Mouse (Mus musculus): ENCODE measurements around the gene Gm49601. TPM values are rescaled to one million over a fixed set of nuclear protein-coding genes. Genes with fewer than 3 reads are reported as not detected.

Gm49601 gene
- polyA plus RNA-seq, 2 experiments = 2.7 to 42.9 TPM

DNA sequence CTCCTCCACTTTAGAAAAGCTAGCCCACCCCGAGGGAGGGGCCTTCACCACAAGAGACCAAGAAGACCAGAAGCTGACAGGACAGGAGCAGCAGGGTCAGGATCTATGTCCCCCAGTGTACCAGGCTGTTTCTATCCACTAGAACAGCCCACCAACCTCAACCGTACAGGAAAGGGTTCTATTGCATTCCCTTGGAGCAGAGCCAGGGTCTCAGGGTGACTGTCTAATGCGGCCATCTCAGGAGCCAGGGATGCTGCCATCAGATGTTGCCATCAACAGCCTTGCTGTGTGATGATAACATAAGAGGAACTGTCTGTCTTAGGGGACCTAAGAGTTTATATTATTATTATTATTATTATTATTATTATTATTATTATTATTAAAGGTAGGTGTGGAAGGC lies 49.2 kb downstream of the Gm49601 start:
- Histone ChIP-seq H3K27ac (replicated peaks; ENCODE audit: low read depth, low read length) (no peak overlapping the region), H3K36me3 (ENCODE audit: control insufficient read depth, insufficient read depth, low read length) (no peaks in the 10 kb centered on the region), H3K9ac (ENCODE audit: low read depth, low read length, severe bottlenecking) (no peak overlapping the region), H3K9me3 (ENCODE audit: control insufficient read depth, low read length) (no peaks in the 10 kb centered on the region), H3K4me3 (replicated peaks; ENCODE audit: low read length) (no peak overlapping the region), H3K27me3 (ENCODE audit: control insufficient read depth, insufficient read depth, low read length) (peaks cover 29% of the 10 kb centered on the region), H3K4me2 (replicated peaks; ENCODE audit: low read depth, low read length, severe bottlenecking) (no peak overlapping the region), H3K4me1 (ENCODE audit: control insufficient read depth, insufficient read depth, low read length) (peaks cover 8% of the 10 kb centered on the region; the same call in 1 of the 2 replicates)
- 41% methylated on average over 3 of the region's 3 CpGs for WGBS
- TF ChIP-seq POLR2A (IDR thresholded peaks at IDR 0.05; ENCODE audit: borderline replicate concordance, extremely low read depth, insufficient read depth, insufficient read length) = no peak
- DNase-seq (ENCODE audit: low spot score) = no peak
- no peak for ATAC-seq (ENCODE audit: low FRiP score, low read depth)

DNA sequence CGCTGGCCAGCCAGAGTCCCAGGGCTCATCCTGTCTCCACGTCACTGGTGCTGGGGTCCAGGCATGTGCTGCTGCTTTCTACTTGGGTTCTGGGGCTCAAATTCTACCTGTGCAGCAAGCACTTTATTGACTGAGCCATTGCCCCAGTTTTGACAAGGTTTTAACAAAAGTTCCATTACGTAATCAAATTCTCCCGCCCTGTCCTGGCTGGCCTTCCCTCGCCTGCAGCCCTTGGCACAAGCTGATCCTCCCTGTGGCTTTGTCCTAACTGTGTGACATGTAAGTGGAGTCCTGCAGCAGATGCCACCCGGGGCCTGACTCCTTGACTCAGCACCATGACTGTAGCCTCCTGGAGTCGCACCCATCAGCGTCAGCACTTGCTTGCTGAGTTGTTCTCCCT lies 52.0 kb downstream of the Gm49601 start:
- Histone ChIP-seq H3K9me3 (ENCODE audit: control insufficient read depth, low read length) (no peaks in the 10 kb centered on the region), H3K4me3 (replicated peaks; ENCODE audit: low read length) (no peak overlapping the region), H3K27me3 (ENCODE audit: control insufficient read depth, insufficient read depth, low read length) (0 out of 2 replicates have a peak, but pooled peaks cover under 1% of the 10 kb centered on the region), H3K4me2 (replicated peaks; ENCODE audit: low read depth, low read length, severe bottlenecking) (no peak overlapping the region), H3K27ac (replicated peaks; ENCODE audit: low read depth, low read length) (no peak overlapping the region), H3K36me3 (ENCODE audit: control insufficient read depth, insufficient read depth, low read length) (no peaks in the 10 kb centered on the region), H3K9ac (ENCODE audit: low read depth, low read length, severe bottlenecking) (no peak overlapping the region), H3K4me1 (ENCODE audit: control insufficient read depth, insufficient read depth, low read length) (0 out of 2 replicates have a peak, but pooled peaks cover 5% of the 10 kb centered on the region)
- no peak for TF ChIP-seq POLR2A (IDR thresholded peaks at IDR 0.05; ENCODE audit: borderline replicate concordance, extremely low read depth, insufficient read depth, insufficient read length)
- WGBS = 69% methylated on average over 8 of the region's 8 CpGs
- DNase-seq (ENCODE audit: low spot score) = no peak
- ATAC-seq (ENCODE audit: low FRiP score, low read depth) = no peak

Other genes starting within 250 kb of the Gm49601 start
- gene Txnrd2, start 200.0 kb downstream of the Gm49601 start, polyA plus RNA-seq (2012; rRNA removed) = 13.4 and 14.1 TPM in 2 replicates
- gene Txnrd2, start 200.0 kb downstream of the Gm49601 start, polyA plus RNA-seq (2014; fragmentation: Nextera tagmentation; extraction: Ambion mirVana) = 13.6 and 18.4 TPM in 2 replicates
- 84.5 and 110 TPM in 2 replicates for gene Comt, start 199.6 kb downstream of the Gm49601 start, polyA plus RNA-seq (2012; rRNA removed)
- 82.4 and 92.3 TPM in 2 replicates for gene Comt, start 199.6 kb downstream of the Gm49601 start, polyA plus RNA-seq (2014; fragmentation: Nextera tagmentation; extraction: Ambion mirVana)
- gene Gnb1l, start 127.7 kb downstream of the Gm49601 start, polyA plus RNA-seq (2012; rRNA removed) = 16.1 and 19.0 TPM in 2 replicates
- gene Gnb1l, start 127.7 kb downstream of the Gm49601 start, polyA plus RNA-seq (2014; fragmentation: Nextera tagmentation; extraction: Ambion mirVana) = 20.2 and 23.2 TPM in 2 replicates
- 16.6 and 22.0 TPM in 2 replicates for gene Rtl10, start 127.5 kb downstream of the Gm49601 start, polyA plus RNA-seq (2012; rRNA removed)
- 4.3 and 4.5 TPM in 2 replicates for gene Rtl10, start 127.5 kb downstream of the Gm49601 start, polyA plus RNA-seq (2014; fragmentation: Nextera tagmentation; extraction: Ambion mirVana)
- 12.1 and 16.0 TPM in 2 replicates for gene Tbx1, start 35.8 kb downstream of the Gm49601 start, polyA plus RNA-seq (2012; rRNA removed)
- 8.0 and 8.7 TPM in 2 replicates for gene Tbx1, start 35.8 kb downstream of the Gm49601 start, polyA plus RNA-seq (2014; fragmentation: Nextera tagmentation; extraction: Ambion mirVana)
- gene Gp1bb, start 4.0 kb downstream of the Gm49601 start, polyA plus RNA-seq (2012; rRNA removed) = 3.0 and 4.5 TPM in 2 replicates
- 3.7 and 4.3 TPM in 2 replicates for gene Gp1bb, start 4.0 kb downstream of the Gm49601 start, polyA plus RNA-seq (2014; fragmentation: Nextera tagmentation; extraction: Ambion mirVana)
- gene Sept5, start 3.5 kb upstream of the Gm49601 start, polyA plus RNA-seq (2012; rRNA removed) = 94.5 and 97.4 TPM in 2 replicates
- gene Sept5, start 3.5 kb upstream of the Gm49601 start, polyA plus RNA-seq (2014; fragmentation: Nextera tagmentation; extraction: Ambion mirVana) = 43.4 and 44.0 TPM in 2 replicates
- gene Cldn5, start 150.4 kb upstream of the Gm49601 start, polyA plus RNA-seq (2012; rRNA removed) = 33.6 and 37.4 TPM in 2 replicates
- gene Cldn5, start 150.4 kb upstream of the Gm49601 start, polyA plus RNA-seq (2014; fragmentation: Nextera tagmentation; extraction: Ambion mirVana) = 26.1 and 29.9 TPM in 2 replicates
- 67.0 and 72.1 TPM in 2 replicates for gene Ufd1, start 185.4 kb upstream of the Gm49601 start, polyA plus RNA-seq (2012; rRNA removed)
- gene Ufd1, start 185.4 kb upstream of the Gm49601 start, polyA plus RNA-seq (2014; fragmentation: Nextera tagmentation; extraction: Ambion mirVana) = 63.9 and 69.9 TPM in 2 replicates
- gene Cdc45, start 185.6 kb upstream of the Gm49601 start, polyA plus RNA-seq (2012; rRNA removed) = 52.5 and 53.2 TPM in 2 replicates
- gene Cdc45, start 185.6 kb upstream of the Gm49601 start, polyA plus RNA-seq (2014; fragmentation: Nextera tagmentation; extraction: Ambion mirVana) = 36.8 and 39.8 TPM in 2 replicates
- gene 2510002D24Rik, start 210.2 kb upstream of the Gm49601 start, polyA plus RNA-seq (2012; rRNA removed) = 49.5 and 55.3 TPM in 2 replicates
- 24.4 and 28.2 TPM in 2 replicates for gene 2510002D24Rik, start 210.2 kb upstream of the Gm49601 start, polyA plus RNA-seq (2014; fragmentation: Nextera tagmentation; extraction: Ambion mirVana)
- 4.9 TPM in 1 of 2 replicates, not detected in the other for gene Gm28539, start 210.2 kb upstream of the Gm49601 start, polyA plus RNA-seq (2012; rRNA removed)
- not detected in 2 replicates for gene Gm28539, start 210.2 kb upstream of the Gm49601 start, polyA plus RNA-seq (2014; fragmentation: Nextera tagmentation; extraction: Ambion mirVana)